Mouse (Mus musculus): Measurements from ENCODE around the gene Ccser1.

DNA sequence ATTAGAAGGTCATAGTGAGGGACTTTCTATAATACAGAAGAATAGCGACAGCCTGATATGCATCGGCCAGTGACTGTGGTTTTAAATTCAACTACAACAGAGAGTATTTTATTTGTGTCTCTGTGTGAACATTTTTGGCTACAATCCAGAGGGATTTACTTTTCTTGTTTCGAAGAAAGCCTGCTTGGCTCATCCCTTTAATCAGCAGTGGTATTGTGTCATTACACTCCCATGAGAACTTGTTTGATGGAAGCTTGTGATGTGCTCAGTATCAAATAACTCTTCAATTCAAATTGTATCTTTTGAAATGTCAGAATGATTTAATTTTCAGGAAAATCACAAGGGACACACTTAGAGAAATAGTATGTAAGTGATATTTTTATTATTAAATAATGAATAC is 342.0 kb downstream of the Ccser1 start:
- TF ChIP-seq CTCF (IDR thresholded peaks at IDR 0.05; ENCODE audit: borderline replicate concordance, extremely low read depth, insufficient read depth, insufficient read length) (no peak), POLR2A (IDR thresholded peaks at IDR 0.05; ENCODE audit: borderline replicate concordance, extremely low read depth, insufficient read depth, insufficient read length, poor library complexity, severe bottlenecking) (no peak)

All from brain, embryonic 14.5 days (tissue).